Comparison of ENCODE assay signal across 11 mouse cellular contexts in genomic region chr11:118008144-118008805, GRCm38 (mm10). TPM values are rescaled to one million over a fixed set of nuclear protein-coding genes. Genes with fewer than 3 reads are reported as not detected.
DNase-seq lines count a peak whose midpoint lies in the region; ATAC-seq and TF ChIP-seq lines count a peak whose summit lies in the region.
"Had no signal": no experiment of that assay in that cellular context is flagged by ENCODE, and none has a peak within 500 bp of the region (broad histone marks: within the 10 kb centered on the region; RNA-seq: fewer than 3 reads in every experiment).

No protein-coding gene starts in this region.

- H3K9me3 ChIP-seq in liver, embryonic 11.5 days (ENCODE audit: control insufficient read depth, low read length): no peaks in the 10 kb centered on the region
- H3K9me3 ChIP-seq in embryonic facial prominence, embryonic 10.5 days: no peaks in the 10 kb centered on the region
- no peaks in the 10 kb centered on the region for H3K9me3 ChIP-seq in liver, embryonic 14.5 days (ENCODE audit: control insufficient read depth, low read length)

- H3K27ac ChIP-seq in gastrocnemius, adult 2 months: peak overlapping the region; percentile 35; the same call in 1 of the 2 replicates
- no peak overlapping the region for H3K27ac ChIP-seq in liver, embryonic 11.5 days (ENCODE audit: low read depth, low read length)
- peak overlapping the region; percentile 5; the same call in 1 of the 2 replicates for H3K27ac ChIP-seq in embryonic facial prominence, embryonic 10.5 days (replicated peaks)
- peak overlapping the region; percentile 23 for H3K27ac ChIP-seq in liver, embryonic 14.5 days
- H3K27ac ChIP-seq: kidney, postnatal 0 days; left cerebral cortex, adult 2 months had no signal

- H3K4me2 ChIP-seq in liver, embryonic 11.5 days: peak overlapping the region; percentile 26; the same call in 1 of the 2 replicates
- peak overlapping the region; percentile 11; the same call in 1 of the 2 replicates for H3K4me2 ChIP-seq in liver, embryonic 14.5 days (ENCODE audit: low read depth)

- intact Hi-C loops in gastrocnemius, adult 2 months (cut with DNase I): no loop called here
- intact Hi-C loops in gastrocnemius, postnatal 36 days (cut with DNase I): no loop called here

- no peak for TF ChIP-seq EP300 in liver, embryonic 14.5 days (IDR thresholded peaks at IDR 0.05; ENCODE audit: low read depth)

- H3K4me1 ChIP-seq in liver, embryonic 11.5 days (replicated peaks; ENCODE audit: control insufficient read depth, insufficient read depth, low read length): peaks cover 33% of the 10 kb centered on the region
- peaks cover 50% of the 10 kb centered on the region for H3K4me1 ChIP-seq in embryonic facial prominence, embryonic 10.5 days
- peaks cover 12 to 17% of the 10 kb centered on the region in 2 experiments for H3K4me1 ChIP-seq in liver, embryonic 14.5 days (replicated peaks; ENCODE audit: control insufficient read depth in 2 of 2, insufficient read depth in 2 of 2, low read length in 1 of 2)

- 68% methylated on average over 5 of the region's 5 CpGs for WGBS in liver, embryonic 11.5 days
- 39% methylated on average over 5 of the region's 5 CpGs for WGBS in embryonic facial prominence, embryonic 10.5 days
- 55% methylated on average over 5 of the region's 5 CpGs for WGBS in liver, embryonic 14.5 days (ENCODE audit: insufficient replicate concordance)

- H3K4me3 ChIP-seq in gastrocnemius, adult 2 months: no peak overlapping the region
- H3K4me3 ChIP-seq in liver, embryonic 11.5 days (ENCODE audit: low read depth, low read length): no peak overlapping the region
- H3K4me3 ChIP-seq in embryonic facial prominence, embryonic 10.5 days: no peak overlapping the region
- H3K4me3 ChIP-seq in liver, embryonic 14.5 days (ENCODE audit: insufficient read depth in 1 of 2, low read depth in 2 of 2, low read length in 2 of 2): no peak overlapping the region
- H3K4me3 ChIP-seq: left cerebral cortex, adult 2 months had no signal

- peaks cover 18% of the 10 kb centered on the region for H3K36me3 ChIP-seq in liver, embryonic 11.5 days (ENCODE audit: control insufficient read depth, insufficient read depth, low read length)
- peaks cover 77% of the 10 kb centered on the region for H3K36me3 ChIP-seq in embryonic facial prominence, embryonic 10.5 days (replicated peaks)
- peaks cover 28% of the 10 kb centered on the region for H3K36me3 ChIP-seq in liver, embryonic 14.5 days (replicated peaks; ENCODE audit: control insufficient read depth, insufficient read depth, low read depth)

- H3K9ac ChIP-seq in liver, embryonic 11.5 days (ENCODE audit: low read depth, low read length): 0 out of 2 replicates have a peak overlapping the region, but pooled peaks have one; percentile 26
- no peak overlapping the region for H3K9ac ChIP-seq in liver, embryonic 14.5 days (replicated peaks)

- TF ChIP-seq CTCF in gastrocnemius, adult 2 months (IDR thresholded peaks at IDR 0.05): no peak
- no peak for TF ChIP-seq CTCF in liver, embryonic 14.5 days (IDR thresholded peaks at IDR 0.05; ENCODE audit: low read depth)

- no peaks in the 10 kb centered on the region for H3K27me3 ChIP-seq in liver, embryonic 11.5 days (replicated peaks; ENCODE audit: control insufficient read depth, insufficient read depth, low read length)
- H3K27me3 ChIP-seq in embryonic facial prominence, embryonic 10.5 days (replicated peaks; ENCODE audit: low read depth, poor library complexity, severe bottlenecking): no peaks in the 10 kb centered on the region
- H3K27me3 ChIP-seq in liver, embryonic 14.5 days (ENCODE audit: control insufficient read depth, insufficient read depth, low read length): no peaks in the 10 kb centered on the region

- no peak for ATAC-seq in liver, embryonic 11.5 days (replicated peaks; ENCODE audit: low FRiP score)
- ATAC-seq in liver, embryonic 14.5 days (ENCODE audit: insufficient read depth): no peak
- ATAC-seq: forebrain, embryonic 16.5 days had no signal

- DNase-seq in gastrocnemius, adult 2 months: no peak
- DNase-seq in gastrocnemius, postnatal 36 days: no peak
- no peak for DNase-seq in liver, embryonic 11.5 days (ENCODE audit: low spot score)
- no peak for DNase-seq in liver
- no peak for DNase-seq in embryonic facial prominence, embryonic 10.5 days (ENCODE audit: low spot score)
- no peak for DNase-seq in liver, embryonic 14.5 days (ENCODE audit: low read depth in 3 of 3, low spot score in 3 of 3)
- no peak for DNase-seq in urinary bladder, postnatal 14 days (ENCODE audit: low spot score)
- no peak for DNase-seq in cerebellum, adult 9-10 months

RNA-seq across cellular contexts. Expression of gene Pgs1, which starts 22.2 kb away (rescaled TPM):
- 10 to 100 TPM; 17.2 to 18.0 TPM for total RNA-seq in gastrocnemius, adult 2 months (2021)
- 10 to 100 TPM; 17.9 to 18.9 TPM for total RNA-seq in gastrocnemius, postnatal 36 days (2021)
- 31.5 and 31.9 TPM in 2 replicates for polyA plus RNA-seq in liver, embryonic 11.5 days (2014; fragmentation: Nextera tagmentation; extraction: Ambion mirVana)
- 43.5 and 44.6 TPM in 2 replicates for polyA plus RNA-seq in embryonic facial prominence, embryonic 10.5 days (2016; fragmentation: Nextera tagmentation; extraction: Ambion mirVana)
- polyA plus RNA-seq in liver, embryonic 14.5 days (2012; rRNA removed): 11.9 and 12.9 TPM in 2 replicates
- 11.2 and 12.1 TPM in 2 replicates for polyA plus RNA-seq in liver, embryonic 14.5 days (2014; fragmentation: Nextera tagmentation; extraction: Ambion mirVana)

RNA-seq across cellular contexts. Expression of gene Socs3, which starts 38.4 kb away (rescaled TPM):
- total RNA-seq in gastrocnemius, adult 2 months (2021): 10 to 100 TPM in 1 of 2 experiments, 1 to 10 TPM in 1; 1.7 to 10.1 TPM
- 1 to 10 TPM; 1.8 to 4.7 TPM for total RNA-seq in gastrocnemius, postnatal 36 days (2021)
- 3.7 and 4.6 TPM in 2 replicates for polyA plus RNA-seq in liver, embryonic 11.5 days (2014; fragmentation: Nextera tagmentation; extraction: Ambion mirVana)
- 13.6 and 16.7 TPM in 2 replicates for polyA plus RNA-seq in embryonic facial prominence, embryonic 10.5 days (2016; fragmentation: Nextera tagmentation; extraction: Ambion mirVana)
- polyA plus RNA-seq in liver, embryonic 14.5 days (2012; rRNA removed): 6.5 and 7.0 TPM in 2 replicates
- 2.2 and 2.7 TPM in 2 replicates for polyA plus RNA-seq in liver, embryonic 14.5 days (2014; fragmentation: Nextera tagmentation; extraction: Ambion mirVana)
